ENCODE assay signal across 17 mouse cellular contexts in the genomic region with DNA sequence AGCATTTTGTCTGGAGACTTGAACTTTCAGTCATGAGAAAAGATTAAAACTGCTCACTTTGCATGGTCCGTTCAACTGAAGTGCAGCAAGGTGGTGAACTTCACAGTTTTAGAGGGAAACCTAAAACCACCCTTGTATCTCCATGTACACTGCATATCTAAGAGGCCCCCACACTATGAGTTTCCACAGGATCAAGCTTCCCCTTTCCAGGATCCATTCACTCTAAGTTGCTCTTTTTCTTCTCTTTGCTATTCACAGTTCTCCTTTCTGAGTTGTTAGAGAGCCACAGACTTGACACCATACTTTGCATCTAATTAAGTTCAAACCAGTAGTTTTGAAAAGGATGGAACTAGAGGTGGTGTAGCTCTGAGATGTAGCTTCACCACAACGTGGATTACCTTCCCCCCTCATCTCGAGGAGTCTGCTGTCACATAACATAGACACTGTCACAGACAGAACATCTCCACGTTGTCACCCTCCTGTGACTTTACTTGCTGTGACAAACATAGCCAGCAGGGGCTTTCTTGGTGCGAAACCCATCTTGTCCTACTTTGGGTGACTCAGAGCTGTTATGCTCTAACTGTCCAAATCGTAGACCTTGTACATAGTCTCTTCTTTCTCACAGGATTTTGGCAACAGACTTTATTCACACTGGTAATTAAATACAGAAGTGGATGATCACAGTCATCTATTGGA.
"Had no signal": no experiment of that assay in that cellular context is flagged by ENCODE, and none has a peak within 500 bp of the region (broad histone marks: within the 10 kb centered on the region; RNA-seq: fewer than 3 reads in every experiment).

No protein-coding gene starts in this region.

- DNase-seq: kidney, adult 11 months; kidney, adult 9 months; kidney, postnatal 10 days; layer of hippocampus, adult 9-11 months; layer of hippocampus, postnatal 36 days; liver; liver, embryonic 13.5 days; liver, postnatal 0 days; lung, postnatal 10 days; midbrain, embryonic 14.5 days; right cerebral cortex, adult 18-20 months; right cerebral cortex, postnatal 25 days; thymus, postnatal 4 days had no signal

- H3K9me3 ChIP-seq: limb, embryonic 12.5 days; liver, embryonic 13.5 days; neural tube, embryonic 15.5 days had no signal

- ATAC-seq: liver, postnatal 0 days had no signal

- H3K4me2 ChIP-seq: limb, embryonic 12.5 days; liver, embryonic 13.5 days; neural tube, embryonic 15.5 days had no signal

- H3K27me3 ChIP-seq: limb, embryonic 12.5 days; liver, embryonic 13.5 days; neural tube, embryonic 15.5 days had no signal

- H3K9ac ChIP-seq: limb, embryonic 12.5 days; liver, embryonic 13.5 days; liver, postnatal 0 days; neural tube, embryonic 15.5 days had no signal

- H3K36me3 ChIP-seq: limb, embryonic 12.5 days; liver, embryonic 13.5 days; neural tube, embryonic 15.5 days had no signal

- H3K4me1 ChIP-seq: liver, embryonic 13.5 days had no signal

- H3K27ac ChIP-seq: limb, embryonic 12.5 days; liver, embryonic 13.5 days; macrophage; neural tube, embryonic 15.5 days had no signal

- H3K4me3 ChIP-seq: limb, embryonic 12.5 days; liver, embryonic 13.5 days; myocyte; neural tube, embryonic 15.5 days had no signal
